Mouse (Mus musculus): ENCODE results near the gene Atp5s. TPM values are rescaled to one million over a fixed set of nuclear protein-coding genes. Genes with fewer than 3 reads are reported as not detected.

Atp5s gene
- polyA plus RNA-seq, 1 experiment from 2014 or later, result 37.3 TPM

DNA sequence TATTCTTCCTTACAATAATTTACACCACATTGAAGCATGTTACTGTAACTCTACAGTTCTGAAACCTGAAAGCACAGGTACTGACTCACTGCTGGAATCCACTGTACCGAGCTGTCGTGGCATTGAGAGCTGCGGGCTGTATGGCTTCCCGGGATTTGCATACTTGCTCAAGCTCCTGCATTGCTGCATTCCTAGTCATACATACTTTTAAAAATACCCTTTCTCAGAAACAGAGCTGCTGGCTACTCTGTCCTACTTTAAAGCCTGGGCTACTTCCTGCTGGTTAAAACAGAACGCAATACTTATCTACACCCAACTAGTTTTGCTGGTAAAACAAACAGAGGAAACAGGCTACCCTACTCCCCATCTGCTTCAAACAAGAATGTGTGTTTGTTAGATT lies 19.4 kb downstream of the Atp5s start:
- H3K4me2 ChIP-seq (replicated peaks), result no peak overlapping the region
- H3K4me1 ChIP-seq, result no peaks in the 10 kb centered on the region
- H3K9me3 ChIP-seq, result no peaks in the 10 kb centered on the region
- H3K36me3 ChIP-seq, result peaks cover 7% of the 10 kb centered on the region
- no peak for ATAC-seq (ENCODE audit: low FRiP score, low read depth)
- no peak overlapping the region for H3K9ac ChIP-seq
- WGBS, result 85% methylated on average over 5 of the region's 5 CpGs
- no peak overlapping the region for H3K27ac ChIP-seq
- H3K4me3 ChIP-seq, result no peak overlapping the region
- no peaks in the 10 kb centered on the region for H3K27me3 ChIP-seq

DNA sequence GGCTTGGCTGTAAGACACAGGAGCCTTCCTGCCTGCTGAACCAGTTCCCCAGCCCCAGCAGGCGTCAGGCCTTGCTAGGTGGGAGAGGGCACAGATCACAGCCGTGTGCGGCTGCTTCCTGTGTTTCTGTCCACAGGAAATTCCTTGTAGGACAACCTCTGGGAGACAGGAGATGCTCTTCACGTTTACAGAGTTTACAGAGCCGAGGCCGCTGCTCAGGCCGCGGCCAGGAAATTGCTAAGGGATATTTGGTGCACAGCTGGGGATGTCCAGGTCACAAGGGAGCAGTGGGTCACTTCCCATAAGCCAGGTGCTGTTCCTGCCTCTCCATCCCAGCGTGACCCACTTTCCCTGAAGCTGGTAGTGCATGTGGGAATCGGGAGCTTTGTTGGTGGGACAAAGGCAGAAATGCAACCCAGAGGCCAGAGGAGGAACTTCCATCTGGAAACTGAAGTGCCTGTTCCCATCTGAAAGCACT lies 27.2 kb downstream of the Atp5s start:
- Histone ChIP-seq H3K27ac (no peak overlapping the region), H3K36me3 (no peaks in the 10 kb centered on the region), H3K27me3 (no peaks in the 10 kb centered on the region), H3K4me3 (no peak overlapping the region), H3K4me1 (peaks cover 12% of the 10 kb centered on the region), H3K9ac (no peak overlapping the region; the same call in 1 of the 2 replicates), H3K9me3 (no peaks in the 10 kb centered on the region), H3K4me2 (replicated peaks) (peak overlapping the region; percentile 25)
- 24% methylated on average over 10 of the region's 10 CpGs for WGBS
- 0 out of 2 replicates have a peak, but pooled peaks have one; percentile 48 for ATAC-seq (ENCODE audit: low FRiP score, low read depth)

DNA sequence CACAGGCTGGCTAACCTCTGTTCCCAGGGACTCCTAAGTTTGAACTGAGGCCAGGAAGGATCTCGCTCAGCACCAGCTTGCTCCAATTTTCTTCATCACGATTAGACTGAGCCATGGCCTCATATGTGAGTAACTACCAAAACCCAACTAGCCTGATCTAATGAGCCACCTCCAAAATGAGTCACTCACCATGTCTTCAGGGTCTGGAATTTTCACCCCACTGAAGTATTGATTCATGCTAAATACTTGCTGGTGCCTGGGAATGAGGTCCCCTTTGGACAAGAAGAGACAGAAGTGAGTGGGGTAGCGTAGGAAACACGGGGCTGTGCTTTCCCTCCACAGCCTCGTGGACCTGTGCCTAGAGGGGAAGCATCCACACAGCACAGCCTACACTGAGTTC lies 29.2 kb downstream of the Atp5s start:
- 74% methylated on average over 5 of the region's 5 CpGs for WGBS
- H3K4me2 ChIP-seq (replicated peaks), result no peak overlapping the region
- H3K9ac ChIP-seq, result no peak overlapping the region
- H3K27ac ChIP-seq, result no peak overlapping the region
- no peaks in the 10 kb centered on the region for H3K9me3 ChIP-seq
- H3K36me3 ChIP-seq, result no peaks in the 10 kb centered on the region
- peaks cover 29% of the 10 kb centered on the region for H3K4me1 ChIP-seq
- H3K4me3 ChIP-seq, result no peak overlapping the region
- no peak for ATAC-seq (ENCODE audit: low FRiP score, low read depth)
- H3K27me3 ChIP-seq, result no peaks in the 10 kb centered on the region

DNA sequence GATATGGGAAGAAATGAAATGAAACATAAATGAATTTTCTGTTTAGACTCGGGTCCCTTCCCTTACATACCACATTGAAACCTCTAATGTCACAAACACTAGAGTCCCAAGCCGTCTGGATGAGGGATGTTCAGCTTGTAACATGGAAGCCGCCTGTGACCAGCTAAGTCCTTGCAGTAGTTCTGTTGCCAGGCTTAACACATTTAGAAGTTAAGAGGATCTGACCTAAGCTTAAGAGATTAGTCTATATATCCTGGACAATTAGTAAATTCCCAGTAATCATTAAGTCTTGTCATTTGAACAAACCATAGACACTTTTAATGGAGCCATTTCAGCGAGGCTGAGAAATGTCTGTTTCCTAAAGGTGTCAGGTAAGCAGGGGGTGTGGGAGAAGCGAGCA lies 31.3 kb downstream of the Atp5s start:
- H3K4me2 ChIP-seq (replicated peaks), result no peak overlapping the region
- no peak overlapping the region for H3K9ac ChIP-seq
- H3K27ac ChIP-seq, result no peak overlapping the region
- no peaks in the 10 kb centered on the region for H3K27me3 ChIP-seq
- no peak overlapping the region for H3K4me3 ChIP-seq
- no peaks in the 10 kb centered on the region for H3K9me3 ChIP-seq
- ATAC-seq (ENCODE audit: low FRiP score, low read depth), result no peak
- 75% methylated on average over 5 of the region's 5 CpGs for WGBS
- H3K4me1 ChIP-seq, result peaks cover 46% of the 10 kb centered on the region
- H3K36me3 ChIP-seq, result no peaks in the 10 kb centered on the region

DNA sequence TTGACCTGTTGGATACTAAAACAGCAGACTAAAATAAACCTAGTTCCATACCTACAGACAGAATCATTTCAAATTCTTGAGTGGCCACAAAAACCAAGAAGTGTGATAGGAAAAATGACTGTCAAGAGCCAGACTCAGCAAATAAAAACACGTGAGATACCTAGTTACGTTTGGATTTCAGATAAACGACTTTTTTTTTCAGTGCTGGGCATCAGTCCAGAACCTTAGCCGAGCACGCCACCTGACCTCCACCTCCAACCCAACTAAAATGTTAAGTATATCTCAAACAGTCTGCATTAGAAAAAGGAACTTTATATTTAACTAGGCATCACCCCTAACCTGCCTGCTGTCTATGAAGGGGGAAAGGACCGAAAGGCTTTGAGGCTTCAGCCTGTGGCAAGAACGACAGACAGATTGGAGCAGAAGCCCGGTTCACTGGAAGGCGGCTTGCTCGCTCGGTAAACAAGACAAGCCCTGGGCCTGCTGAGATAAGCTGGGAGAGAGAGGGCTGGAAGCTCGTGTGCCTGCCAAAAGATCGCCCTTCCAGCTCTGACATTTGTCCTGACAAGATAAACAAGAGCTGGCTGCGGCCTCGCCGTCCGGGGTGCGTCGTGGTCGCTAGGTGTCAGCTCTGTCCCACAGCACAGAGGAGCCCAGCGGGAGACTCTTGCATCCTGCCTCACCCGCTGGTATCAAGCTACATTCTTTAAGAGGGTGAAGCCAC lies 32.8 kb downstream of the Atp5s start:
- H3K4me2 ChIP-seq (replicated peaks), result peak overlapping the region; percentile 56
- no peaks in the 10 kb centered on the region for H3K27me3 ChIP-seq
- peaks cover 34% of the 10 kb centered on the region for H3K4me1 ChIP-seq
- H3K36me3 ChIP-seq, result no peaks in the 10 kb centered on the region
- 14% methylated on average over 22 of the region's 22 CpGs for WGBS
- H3K9ac ChIP-seq, result no peak overlapping the region
- ATAC-seq (ENCODE audit: low FRiP score, low read depth), result peak; percentile 66; the same call in 1 of the 2 replicates
- H3K4me3 ChIP-seq, result no peak overlapping the region
- H3K27ac ChIP-seq, result peak overlapping the region; percentile 6; the same call in 1 of the 2 replicates
- no peaks in the 10 kb centered on the region for H3K9me3 ChIP-seq

DNA sequence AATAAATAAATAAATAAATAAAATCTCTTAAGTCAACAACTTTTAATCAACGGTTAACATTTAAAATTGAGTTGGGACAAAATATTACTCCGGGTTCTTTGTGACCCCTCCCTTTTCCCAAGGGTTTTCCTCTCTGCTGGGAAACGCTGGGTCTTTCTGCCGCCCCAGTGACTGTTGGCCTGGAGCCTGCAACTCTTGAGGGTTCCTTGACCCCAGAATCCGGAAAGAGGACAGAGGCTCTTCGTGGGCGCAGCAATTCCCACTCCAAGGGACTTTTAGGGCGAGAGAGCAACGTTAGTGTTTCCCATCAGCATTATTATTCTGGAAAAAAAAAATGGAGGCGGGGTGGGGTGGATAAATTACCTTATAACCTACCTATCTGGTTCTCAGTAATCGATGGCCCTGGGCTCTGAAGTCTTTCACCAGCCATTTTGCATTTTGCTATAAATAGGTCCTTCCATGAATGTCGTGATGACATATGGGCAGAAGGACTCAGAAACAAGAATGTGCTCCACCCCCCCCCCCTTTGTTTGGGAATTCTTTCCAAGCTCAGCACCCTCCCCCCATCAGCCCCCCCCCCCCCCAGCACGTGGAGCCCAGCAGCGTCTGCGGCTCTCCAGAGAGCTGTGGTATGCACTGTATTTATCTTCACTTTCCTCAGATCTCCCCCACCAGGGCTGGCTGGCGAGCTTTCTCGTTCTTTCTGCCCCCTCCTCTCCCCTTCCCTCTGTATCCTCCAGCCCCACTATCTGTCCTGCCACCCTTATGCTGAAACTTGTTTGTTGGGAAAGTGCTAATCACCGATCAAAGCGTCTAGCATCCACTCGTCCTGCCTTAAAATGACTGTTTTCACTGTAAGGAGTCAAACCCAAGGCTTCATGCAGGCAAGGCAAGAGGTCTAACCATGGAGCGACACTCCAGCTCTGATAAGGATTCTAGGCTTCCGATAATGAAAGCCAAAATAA lies 33.8 kb downstream of the Atp5s start:
- Histone ChIP-seq H3K4me1 (peaks cover 34% of the 10 kb centered on the region), H3K27me3 (no peaks in the 10 kb centered on the region), H3K36me3 (no peaks in the 10 kb centered on the region), H3K4me2 (replicated peaks) (peak overlapping the region; percentile 56), H3K9me3 (no peaks in the 10 kb centered on the region), H3K4me3 (peak overlapping the region; percentile 18), H3K27ac (no peak overlapping the region), H3K9ac (no peak overlapping the region)
- 0 out of 2 replicates have a peak, but pooled peaks have one; percentile 52 for ATAC-seq (ENCODE audit: low FRiP score, low read depth)
- WGBS, result 7% methylated on average over 22 of the region's 22 CpGs

DNA sequence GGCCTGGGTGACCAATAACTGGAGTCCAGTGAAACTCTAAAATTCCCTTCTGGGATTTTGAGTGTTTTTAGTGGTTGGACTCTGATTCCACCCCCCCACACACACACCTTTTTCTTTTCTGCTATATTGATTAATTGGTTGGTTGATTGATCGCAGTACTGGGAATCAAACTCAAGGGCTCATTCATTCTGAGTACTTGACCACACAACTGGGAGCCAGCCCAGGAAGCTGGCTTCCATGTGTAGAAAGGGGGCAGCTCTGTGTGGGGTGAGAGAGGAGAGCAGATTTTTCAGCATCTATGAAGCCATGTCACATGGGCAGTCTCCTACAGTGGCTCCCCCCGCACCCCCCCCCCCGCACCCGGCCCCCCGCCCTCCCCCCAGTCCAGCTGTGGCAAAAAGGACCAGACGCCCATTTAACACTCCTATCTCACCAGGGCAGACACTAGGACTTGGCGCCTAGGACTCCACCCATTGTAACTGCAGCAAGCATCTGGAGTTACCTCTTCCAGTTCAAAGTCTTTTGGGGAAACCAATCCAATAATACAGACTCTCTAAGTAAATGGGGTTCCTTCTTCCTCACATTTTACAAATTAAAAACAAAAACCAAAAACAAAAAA lies 34.6 kb downstream of the Atp5s start:
- ATAC-seq (ENCODE audit: low FRiP score, low read depth), result peak; percentile 28; the same call in 1 of the 2 replicates
- WGBS, result 32% methylated on average over 7 of the region's 7 CpGs
- H3K27ac ChIP-seq, result no peak overlapping the region

DNA sequence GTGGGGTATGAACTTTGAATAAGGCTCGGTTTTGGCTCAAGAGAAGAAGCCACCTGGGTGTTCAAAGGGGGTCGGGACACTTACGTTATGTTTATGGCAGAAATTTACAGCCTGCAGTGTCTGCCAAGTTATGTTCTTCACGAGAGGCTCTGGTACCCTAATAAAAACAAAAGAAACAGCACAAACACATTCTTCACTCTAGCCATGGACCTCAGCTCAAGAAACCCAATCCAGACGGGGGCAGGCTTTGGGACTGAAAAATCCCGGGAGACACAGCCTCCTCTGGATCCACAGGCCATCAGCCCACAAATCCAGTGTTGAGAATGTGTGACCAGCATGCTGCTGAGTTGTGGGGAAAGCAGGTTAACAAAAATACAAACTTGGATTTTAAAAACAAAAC lies 35.3 kb downstream of the Atp5s start:
- WGBS, result 9% methylated on average over 6 of the region's 6 CpGs
- Histone ChIP-seq H3K4me3 (no peak overlapping the region), H3K9ac (no peak overlapping the region), H3K27ac (no peak overlapping the region), H3K9me3 (no peaks in the 10 kb centered on the region), H3K4me1 (peaks cover 34% of the 10 kb centered on the region), H3K4me2 (replicated peaks) (peak overlapping the region; percentile 14; the same call in 1 of the 2 replicates), H3K27me3 (no peaks in the 10 kb centered on the region), H3K36me3 (no peaks in the 10 kb centered on the region)
- ATAC-seq (ENCODE audit: low FRiP score, low read depth), result no peak

More for the DNA sequence above, 34.6 kb downstream of the Atp5s start:
- no peak overlapping the region for H3K9ac ChIP-seq
- no peaks in the 10 kb centered on the region for H3K36me3 ChIP-seq
- H3K27me3 ChIP-seq, result no peaks in the 10 kb centered on the region
- H3K9me3 ChIP-seq, result no peaks in the 10 kb centered on the region
- no peak overlapping the region for H3K4me3 ChIP-seq
- peaks cover 34% of the 10 kb centered on the region for H3K4me1 ChIP-seq
- peak overlapping the region; percentile 56 for H3K4me2 ChIP-seq (replicated peaks)

DNA sequence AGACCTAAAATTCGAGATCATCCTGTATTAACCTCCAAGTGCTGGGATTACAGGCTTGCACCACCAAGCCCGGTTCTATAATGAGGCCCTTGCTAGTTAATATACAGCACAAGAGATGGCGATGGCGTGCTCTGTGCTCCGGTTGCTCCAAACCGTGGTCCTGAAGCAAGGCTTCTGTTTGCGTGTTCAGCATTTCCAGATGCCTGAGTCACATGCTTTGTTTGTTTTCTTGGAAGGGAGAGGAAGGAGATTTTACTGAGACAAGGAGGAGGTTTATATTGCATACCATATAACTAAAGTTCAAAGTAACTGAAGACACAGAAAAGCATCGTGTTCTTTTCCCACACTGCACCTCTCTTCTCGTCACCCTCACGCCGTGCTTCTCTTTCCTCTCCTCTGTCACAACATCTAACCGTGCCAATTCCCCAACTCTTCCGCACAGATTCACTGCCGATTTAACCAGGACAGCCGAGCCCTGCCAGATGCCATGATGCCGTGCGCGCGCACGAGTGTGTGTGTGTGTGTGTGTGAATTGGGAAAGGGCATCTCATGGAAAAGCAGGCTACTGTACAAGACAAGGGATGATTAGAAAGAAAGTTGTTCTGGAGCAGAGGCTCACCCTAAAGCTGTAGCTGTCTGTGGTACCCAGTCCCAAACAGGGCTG lies 36.1 kb downstream of the Atp5s start:
- Histone ChIP-seq H3K27me3 (no peaks in the 10 kb centered on the region), H3K4me2 (replicated peaks) (no peak overlapping the region), H3K9me3 (no peaks in the 10 kb centered on the region), H3K36me3 (no peaks in the 10 kb centered on the region), H3K27ac (peak overlapping the region; percentile 33; the same call in 1 of the 2 replicates), H3K4me3 (no peak overlapping the region), H3K4me1 (peaks cover 40% of the 10 kb centered on the region), H3K9ac (no peak overlapping the region)
- no peak for ATAC-seq (ENCODE audit: low FRiP score, low read depth)
- 79% methylated on average over 20 of the region's 20 CpGs for WGBS

DNA sequence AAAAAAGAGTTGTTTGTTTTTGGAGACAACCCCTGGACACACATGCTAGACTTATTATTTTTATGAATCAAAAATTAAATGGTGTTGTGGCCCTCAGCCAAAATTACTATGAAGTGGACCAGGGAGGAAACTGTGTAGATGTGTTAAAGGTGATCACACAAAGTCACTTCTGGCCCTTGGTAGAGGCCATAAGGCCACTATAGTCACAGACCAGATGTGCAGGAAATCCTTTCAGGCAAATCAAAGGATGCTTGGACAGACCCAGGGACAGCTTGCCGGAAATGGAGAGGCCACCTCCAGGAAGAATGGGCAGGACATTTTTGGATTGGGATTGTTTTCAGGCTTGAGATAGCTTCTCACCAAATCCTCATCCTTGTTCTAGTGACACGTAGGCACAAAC lies 36.9 kb downstream of the Atp5s start:
- ATAC-seq (ENCODE audit: low FRiP score, low read depth), result no peak
- Histone ChIP-seq H3K4me1 (peaks cover 46% of the 10 kb centered on the region), H3K9ac (no peak overlapping the region), H3K27me3 (no peaks in the 10 kb centered on the region), H3K4me2 (replicated peaks) (no peak overlapping the region), H3K36me3 (no peaks in the 10 kb centered on the region), H3K27ac (no peak overlapping the region), H3K4me3 (no peak overlapping the region), H3K9me3 (no peaks in the 10 kb centered on the region)
- WGBS, result 61% methylated on average over 2 of the region's 2 CpGs

DNA sequence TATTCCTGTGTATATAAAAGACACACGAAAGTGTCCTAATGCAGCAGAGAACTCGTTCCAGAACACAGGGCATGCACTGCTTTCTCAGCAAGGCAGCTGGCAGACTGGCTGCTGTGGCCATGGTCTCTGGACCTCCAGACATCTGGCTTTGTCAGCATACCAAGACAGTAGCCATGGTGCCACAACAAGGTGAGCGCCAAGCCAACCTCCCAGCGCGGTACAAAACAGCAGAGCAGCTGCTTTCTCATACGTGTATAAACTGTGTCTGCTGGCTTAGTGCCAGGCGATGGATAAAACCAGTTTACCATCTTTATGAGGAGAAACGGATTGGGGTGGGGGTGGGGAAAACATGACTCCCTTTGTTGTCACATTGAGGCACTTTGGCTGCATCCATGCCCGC lies 40.8 kb downstream of the Atp5s start:
- no peak overlapping the region for H3K4me3 ChIP-seq
- peaks cover 22% of the 10 kb centered on the region for H3K4me1 ChIP-seq
- no peak overlapping the region for H3K27ac ChIP-seq
- ATAC-seq (ENCODE audit: low FRiP score, low read depth), result no peak
- no peaks in the 10 kb centered on the region for H3K27me3 ChIP-seq
- H3K36me3 ChIP-seq, result no peaks in the 10 kb centered on the region
- no peaks in the 10 kb centered on the region for H3K9me3 ChIP-seq
- WGBS, result 60% methylated on average over 9 of the region's 9 CpGs
- H3K4me2 ChIP-seq (replicated peaks), result no peak overlapping the region
- no peak overlapping the region for H3K9ac ChIP-seq
